ENCODE assay signal across 26 mouse cellular contexts in the genomic region with DNA sequence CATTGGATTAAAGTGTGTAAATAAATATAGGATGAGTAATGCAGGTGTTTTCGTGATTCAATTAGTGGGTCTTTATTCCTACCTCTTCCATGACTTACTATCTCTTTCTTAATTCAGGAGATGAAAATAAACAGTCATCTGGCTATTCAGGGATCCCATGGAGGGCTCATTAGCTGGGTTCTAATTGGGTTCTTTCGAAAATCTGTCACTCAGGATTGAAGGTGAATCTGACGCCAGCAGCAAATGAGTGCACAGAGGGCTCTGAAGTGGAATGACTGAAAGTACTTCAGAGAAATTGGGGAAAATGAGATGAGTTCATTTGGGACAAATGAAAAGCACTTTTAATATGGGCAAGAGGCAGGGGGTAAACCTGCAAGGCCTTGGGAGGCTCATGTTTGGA.
DNase-seq lines count a peak whose midpoint lies in the region; ATAC-seq lines count a peak whose summit lies in the region.
"Had no signal": no experiment of that assay in that cellular context is flagged by ENCODE, and none has a peak within 500 bp of the region (broad histone marks: within the 10 kb centered on the region; RNA-seq: fewer than 3 reads in every experiment).

No protein-coding gene starts in this region.

- no peaks in the 10 kb centered on the region for H3K36me3 ChIP-seq in hindbrain, embryonic 14.5 days (replicated peaks; ENCODE audit: control insufficient read depth, insufficient read depth)
- H3K36me3 ChIP-seq in hindbrain, embryonic 10.5 days = no peaks in the 10 kb centered on the region
- H3K36me3 ChIP-seq in midbrain, embryonic 14.5 days (ENCODE audit: control insufficient read depth, insufficient read depth, low read length) = no peaks in the 10 kb centered on the region
- no peaks in the 10 kb centered on the region for H3K36me3 ChIP-seq in midbrain, embryonic 13.5 days
- no peaks in the 10 kb centered on the region for H3K36me3 ChIP-seq in neural tube, embryonic 14.5 days (ENCODE audit: control insufficient read depth, insufficient read depth, low read length)
- H3K36me3 ChIP-seq: embryonic facial prominence, embryonic 10.5 days; embryonic facial prominence, embryonic 15.5 days; limb, embryonic 12.5 days; liver, embryonic 15.5 days had no signal

- no peak for DNase-seq in hindbrain, embryonic 14.5 days (ENCODE audit: low spot score)
- no peak for DNase-seq in hindbrain, embryonic 10.5 days (ENCODE audit: low spot score)
- peak; percentile 26 for DNase-seq in midbrain, embryonic 14.5 days
- peak; percentile 7 for DNase-seq in brain, adult 2 months (ENCODE audit: low read depth, low spot score)
- no peak for DNase-seq in kidney, postnatal 14 days
- no peak for DNase-seq in B cell, adult 2 months
- DNase-seq: adrenal gland, adult 8-10 months; cerebellum, adult 11 months; cerebellum, postnatal 25 days; forebrain, postnatal 0 days; heart, postnatal 14 days; kidney, adult 8-10 months; layer of hippocampus, adult 9-11 months; lung, embryonic 14.5 days; lung, postnatal 14 days; right cerebral cortex, postnatal 25 days; thymus, postnatal 14 days had no signal

- WGBS in hindbrain, embryonic 14.5 days = 73% methylated on average over 3 of the region's 3 CpGs
- WGBS in hindbrain, embryonic 10.5 days = 85% methylated on average over 3 of the region's 3 CpGs
- 70% methylated on average over 3 of the region's 3 CpGs for WGBS in midbrain, embryonic 14.5 days
- 76% methylated on average over 3 of the region's 3 CpGs for WGBS in midbrain, embryonic 13.5 days
- 69% methylated on average over 3 of the region's 3 CpGs for WGBS in neural tube, embryonic 14.5 days

- ATAC-seq in hindbrain, embryonic 14.5 days (ENCODE audit: low FRiP score) = peak; percentile 68
- no peak for ATAC-seq in midbrain, embryonic 14.5 days (ENCODE audit: low FRiP score, low TSS enrichment)
- ATAC-seq in midbrain, embryonic 13.5 days = no peak
- ATAC-seq in neural tube, embryonic 14.5 days (ENCODE audit: low read depth) = peak; percentile 49; the same call in 1 of the 2 replicates
- ATAC-seq: forebrain, postnatal 0 days; intestine, embryonic 16.5 days had no signal

- H3K9ac ChIP-seq in hindbrain, embryonic 14.5 days = no peak overlapping the region
- no peak overlapping the region for H3K9ac ChIP-seq in midbrain, embryonic 14.5 days (replicated peaks; ENCODE audit: low read length)
- H3K9ac ChIP-seq in midbrain, embryonic 13.5 days (replicated peaks) = no peak overlapping the region
- no peak overlapping the region for H3K9ac ChIP-seq in neural tube, embryonic 14.5 days (replicated peaks; ENCODE audit: low read depth, low read length)
- H3K9ac ChIP-seq: embryonic facial prominence, embryonic 15.5 days; forebrain, postnatal 0 days; limb, embryonic 12.5 days; liver, embryonic 15.5 days; lung, embryonic 14.5 days had no signal

- no peak overlapping the region for H3K4me3 ChIP-seq in hindbrain, embryonic 14.5 days (replicated peaks; ENCODE audit: low read length)
- no peak overlapping the region for H3K4me3 ChIP-seq in hindbrain, embryonic 10.5 days
- H3K4me3 ChIP-seq in midbrain, embryonic 14.5 days (replicated peaks; ENCODE audit: low read depth, low read length) = no peak overlapping the region
- no peak overlapping the region for H3K4me3 ChIP-seq in midbrain, embryonic 13.5 days (replicated peaks)
- no peak overlapping the region for H3K4me3 ChIP-seq in neural tube, embryonic 14.5 days (ENCODE audit: low read depth, low read length)
- H3K4me3 ChIP-seq: embryonic facial prominence, embryonic 10.5 days; embryonic facial prominence, embryonic 15.5 days; limb, embryonic 12.5 days; liver, embryonic 15.5 days had no signal

- no peak overlapping the region for H3K27ac ChIP-seq in hindbrain, embryonic 14.5 days
- no peak overlapping the region for H3K27ac ChIP-seq in hindbrain, embryonic 10.5 days
- no peak overlapping the region for H3K27ac ChIP-seq in midbrain, embryonic 14.5 days (replicated peaks; ENCODE audit: low read depth, low read length)
- H3K27ac ChIP-seq in midbrain, embryonic 13.5 days = no peak overlapping the region
- H3K27ac ChIP-seq in neural tube, embryonic 14.5 days (ENCODE audit: low read depth, low read length) = no peak overlapping the region
- H3K27ac ChIP-seq: embryonic facial prominence, embryonic 10.5 days; embryonic facial prominence, embryonic 15.5 days; kidney, postnatal 0 days; limb, embryonic 12.5 days; liver, embryonic 15.5 days had no signal

- H3K9me3 ChIP-seq in hindbrain, embryonic 14.5 days (ENCODE audit: control insufficient read depth, low read length) = no peaks in the 10 kb centered on the region
- no peaks in the 10 kb centered on the region for H3K9me3 ChIP-seq in hindbrain, embryonic 10.5 days
- H3K9me3 ChIP-seq in midbrain, embryonic 14.5 days (ENCODE audit: control insufficient read depth, low read length) = no peaks in the 10 kb centered on the region
- H3K9me3 ChIP-seq in midbrain, embryonic 13.5 days = no peaks in the 10 kb centered on the region
- no peaks in the 10 kb centered on the region for H3K9me3 ChIP-seq in neural tube, embryonic 14.5 days (ENCODE audit: control insufficient read depth, low read length)
- H3K9me3 ChIP-seq: embryonic facial prominence, embryonic 10.5 days; embryonic facial prominence, embryonic 15.5 days; limb, embryonic 12.5 days; liver, embryonic 15.5 days had no signal

- H3K4me1 ChIP-seq in hindbrain, embryonic 14.5 days (replicated peaks; ENCODE audit: control insufficient read depth, insufficient read depth, low read length) = no peaks in the 10 kb centered on the region
- H3K4me1 ChIP-seq in hindbrain, embryonic 10.5 days (replicated peaks) = no peaks in the 10 kb centered on the region
- no peaks in the 10 kb centered on the region for H3K4me1 ChIP-seq in midbrain, embryonic 14.5 days (ENCODE audit: control insufficient read depth, insufficient read depth, low read length)
- no peaks in the 10 kb centered on the region for H3K4me1 ChIP-seq in midbrain, embryonic 13.5 days (replicated peaks)
- H3K4me1 ChIP-seq in neural tube, embryonic 14.5 days (ENCODE audit: control insufficient read depth, insufficient read depth, low read length) = no peaks in the 10 kb centered on the region
- H3K4me1 ChIP-seq: embryonic facial prominence, embryonic 10.5 days; embryonic facial prominence, embryonic 15.5 days; limb, embryonic 12.5 days; liver, embryonic 15.5 days had no signal

- H3K27me3 ChIP-seq in hindbrain, embryonic 14.5 days (ENCODE audit: control insufficient read depth, insufficient read depth, low read length) = no peaks in the 10 kb centered on the region
- no peaks in the 10 kb centered on the region for H3K27me3 ChIP-seq in hindbrain, embryonic 10.5 days (ENCODE audit: insufficient read depth, poor library complexity, severe bottlenecking)
- no peaks in the 10 kb centered on the region for H3K27me3 ChIP-seq in midbrain, embryonic 14.5 days (ENCODE audit: control insufficient read depth, insufficient read depth, low read length)
- no peaks in the 10 kb centered on the region for H3K27me3 ChIP-seq in midbrain, embryonic 13.5 days
- H3K27me3 ChIP-seq in neural tube, embryonic 14.5 days (ENCODE audit: control insufficient read depth, insufficient read depth, low read length) = no peaks in the 10 kb centered on the region
- H3K27me3 ChIP-seq: CH12.LX; embryonic facial prominence, embryonic 15.5 days; limb, embryonic 12.5 days; liver, embryonic 15.5 days had no signal

- no peak overlapping the region for H3K4me2 ChIP-seq in hindbrain, embryonic 14.5 days (replicated peaks)
- no peak overlapping the region for H3K4me2 ChIP-seq in midbrain, embryonic 14.5 days (ENCODE audit: low read length)
- no peak overlapping the region for H3K4me2 ChIP-seq in midbrain, embryonic 13.5 days (replicated peaks)
- no peak overlapping the region for H3K4me2 ChIP-seq in neural tube, embryonic 14.5 days (ENCODE audit: low read depth, low read length)
- H3K4me2 ChIP-seq: embryonic facial prominence, embryonic 15.5 days; limb, embryonic 12.5 days; liver, embryonic 15.5 days; lung, embryonic 14.5 days had no signal

Comparison
In these comparisons a context has a peak if more than half of its experiments do, and no peak if none do; other contexts are left out.
1. ATAC-seq: peak in hindbrain, embryonic 14.5 days (single experiment) and neural tube, embryonic 14.5 days (single experiment); none in midbrain, embryonic 14.5 days (single experiment) and midbrain, embryonic 13.5 days (single experiment).
2. DNase-seq: peak in midbrain, embryonic 14.5 days (single experiment) and brain, adult 2 months (single experiment); none in hindbrain, embryonic 14.5 days (single experiment), hindbrain, embryonic 10.5 days (single experiment), kidney, postnatal 14 days (single experiment) and B cell, adult 2 months (0 of 2).